Mouse (Mus musculus) ES-Bruce4 (cell line): ENCODE measurements around the gene Dcdc2a.

ENCODE experiments used
- CTCF ChIP-seq: IDR thresholded peaks from one replicate; pipeline ENCODE4 v1.8.1; 2011; ENCODE audit warnings: low read depth, low read length
- EP300 ChIP-seq: IDR thresholded peaks from 2 replicates; pipeline ENCODE4 v1.6.1; 2011; ENCODE audit warnings: low read depth, low read length; ENCODE audit not compliant: insufficient read depth
- POLR2A ChIP-seq: IDR thresholded peaks from one replicate; pipeline ENCODE4 v1.8.1; 2011; ENCODE audit warnings: low read length; ENCODE audit not compliant: insufficient read depth

DNA sequence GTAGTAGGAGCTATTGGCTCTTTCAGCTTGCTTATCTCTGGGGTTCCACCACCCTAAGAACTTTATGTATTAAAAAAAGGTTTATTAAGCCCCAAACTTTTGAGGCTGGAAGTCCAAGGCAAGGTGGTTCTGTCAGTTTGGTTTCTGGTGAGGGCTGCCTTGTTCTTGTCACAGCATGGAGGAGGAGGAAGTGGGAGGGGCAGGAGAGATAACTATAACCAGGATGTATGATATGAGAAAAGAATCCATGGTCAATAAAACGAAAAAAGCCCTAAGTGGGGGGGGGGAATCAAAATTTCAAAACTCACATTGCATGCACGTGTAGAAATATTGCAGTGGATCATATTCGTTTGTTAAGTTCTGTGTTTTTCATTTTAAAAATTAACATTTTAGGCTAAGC, 32.7 kb upstream of the Dcdc2a start:
- TF ChIP-seq POLR2A, result no peak
- TF ChIP-seq CTCF, result no peak
- no peak for TF ChIP-seq EP300
